Mouse (Mus musculus) brain, embryonic 14.5 days (tissue): ENCODE measurements around the gene Zfp870.
A peak's percentile ranks its signal among the peaks of the same experiment; 100 is the strongest.

Source experiments
- CTCF ChIP-seq: fragments of 200-500 bp; IDR thresholded peaks from 2 replicates; pipeline ENCODE4 v1.5.1; 2012; ENCODE audit warnings: inconsistent platforms, mild to moderate bottlenecking, moderate library complexity, borderline replicate concordance; ENCODE audit not compliant: insufficient read depth, insufficient read length; ENCODE audit errors: extremely low read depth
- POLR2A ChIP-seq: fragments of 200-500 bp; IDR thresholded peaks from 2 replicates; pipeline ENCODE4 v1.6.1; 2012; ENCODE audit warnings: mild to moderate bottlenecking, inconsistent platforms, borderline replicate concordance; ENCODE audit not compliant: poor library complexity, insufficient read depth, insufficient read length, severe bottlenecking; ENCODE audit errors: extremely low read depth

DNA sequence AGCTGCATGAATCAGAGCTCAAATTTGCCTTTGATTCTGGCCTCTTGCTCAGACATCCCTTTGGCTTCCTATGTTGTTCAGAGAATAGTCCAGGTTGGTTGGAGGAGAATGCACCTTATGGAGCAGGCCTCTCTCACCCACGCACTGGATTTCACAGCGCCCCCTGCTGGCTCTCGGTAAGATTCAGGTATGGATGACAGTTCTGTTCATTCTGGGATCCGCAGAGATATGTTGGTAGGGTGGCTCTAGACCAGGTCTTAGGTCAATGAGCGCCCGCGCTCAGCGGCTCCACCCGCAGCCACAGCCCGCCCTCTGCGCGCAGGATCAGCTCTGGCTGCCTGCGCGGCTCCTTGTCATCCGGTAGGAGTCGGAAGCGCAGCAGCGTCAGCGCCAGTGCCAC lies 13.8 kb upstream of the Zfp870 start:
- peak; percentile 71 for TF ChIP-seq CTCF
- no peak for TF ChIP-seq POLR2A
